8 mouse cellular contexts compared by ENCODE assay signal in genomic region chr12:55385931-55386330, GRCm38 (mm10). TPM values are rescaled to one million over a fixed set of nuclear protein-coding genes. Genes with fewer than 3 reads are reported as not detected.
A peak's percentile ranks its signal among the peaks of the same experiment; 100 is the strongest.
DNase-seq lines count a peak whose midpoint lies in the region.

No protein-coding gene starts in this region.

- peak; percentile 57 for DNase-seq in adrenal gland, postnatal 14 days
- no peak for DNase-seq in adrenal gland, adult 18-20 months (ENCODE audit: low spot score in 2 of 2)
- peak; percentile 28 for DNase-seq in left cerebral cortex, adult 11 months (ENCODE audit: low spot score)
- no peak for DNase-seq in left cerebral cortex, postnatal 36 days (ENCODE audit: low spot score in 2 of 2)
- peak; percentile 12 to 13 for DNase-seq in left cerebral cortex, postnatal 25 days (ENCODE audit: low spot score in 2 of 2)
- no peak for DNase-seq in liver
- DNase-seq in ovary, postnatal 10 days (ENCODE audit: low spot score), result no peak

- H3K27ac ChIP-seq in brown adipose tissue, adult 24 weeks (replicated peaks; ENCODE audit: low read depth, low read length), result peak overlapping the region; percentile 65

- intact Hi-C loops in left cerebral cortex, postnatal 36 days (cut with DNase I), result no loop called here
- intact Hi-C loops in left cerebral cortex, postnatal 25 days (cut with DNase I), result no loop called here

- peaks cover 19% of the 10 kb centered on the region for H3K4me1 ChIP-seq in brown adipose tissue, adult 24 weeks (ENCODE audit: control insufficient read depth, insufficient read depth, insufficient read length, low read length)

- H3K4me3 ChIP-seq in brown adipose tissue, adult 24 weeks (ENCODE audit: insufficient read depth, low read depth, low read length), result no peak overlapping the region

RNA-seq across cellular contexts. Expression of gene Psma6, which starts 1.9 kb away (rescaled TPM):
- total RNA-seq in adrenal gland, postnatal 14 days (2021), result 226 and 253 TPM in 2 replicates
- 100 to 1,000 TPM; 230 to 239 TPM for total RNA-seq in adrenal gland, adult 18-20 months (2021)
- total RNA-seq in left cerebral cortex, postnatal 36 days (2021), result 100 to 1,000 TPM; 129 to 136 TPM
- polyA plus RNA-seq in brown adipose tissue, adult 24 weeks (2012; ENCODE audit: insufficient read depth, insufficient read length, missing spikeins), result 251 and 340 TPM in 2 replicates
- total RNA-seq in left cerebral cortex, postnatal 25 days (2021), result 100 to 1,000 TPM; 144 to 145 TPM

Comparison
In these comparisons a context has a peak if more than half of its experiments do, and no peak if none do; other contexts are left out.
1. DNase-seq: peak in adrenal gland, postnatal 14 days (single experiment), left cerebral cortex, adult 11 months (single experiment) and left cerebral cortex, postnatal 25 days (2 of 2); none in adrenal gland, adult 18-20 months (0 of 2), left cerebral cortex, postnatal 36 days (0 of 2), liver (single experiment) and ovary, postnatal 10 days (single experiment).